Mouse (Mus musculus) myocyte (in vitro differentiated cells): ENCODE results near the gene Hrh2. TPM values are rescaled to one million over a fixed set of nuclear protein-coding genes. Genes with fewer than 3 reads are reported as not detected.

Experiments used
- H3K27me3 ChIP-seq: one replicate; pipeline ENCODE4 v1.6.1; 2011; ENCODE audit not compliant: control insufficient read depth, insufficient read depth, insufficient read length
- H3K36me3 ChIP-seq: one replicate; pipeline ENCODE4 v1.6.1; 2011; ENCODE audit not compliant: control insufficient read depth, insufficient read depth
- H3K4me2 ChIP-seq: one replicate; pipeline ENCODE4 v1.6.1; 2011; ENCODE audit warnings: low read depth, control low read depth
- H3K4me3 ChIP-seq: one replicate; pipeline ENCODE4 v1.5.1; 2011; ENCODE audit warnings: mild to moderate bottlenecking, control low read depth, moderate library complexity
- H3K79me2 ChIP-seq: one replicate; pipeline ENCODE4 v1.6.1; 2011; ENCODE audit not compliant: control insufficient read depth, insufficient read depth
- H3ac ChIP-seq: one replicate; pipeline ENCODE4 v1.6.1; 2011; ENCODE audit not compliant: control insufficient read depth, insufficient read length
- CEBPB ChIP-seq: IDR thresholded peaks from 2 replicates; pipeline ENCODE4 v1.6.1; 2011; ENCODE audit warnings: mild to moderate bottlenecking, moderate library complexity; ENCODE audit not compliant: poor library complexity, insufficient read depth, severe bottlenecking
- E2F4 ChIP-seq: IDR thresholded peaks from one replicate; pipeline ENCODE4 v1.6.1; 2011; ENCODE audit warnings: mild to moderate bottlenecking, control low read depth, moderate library complexity; ENCODE audit not compliant: insufficient read depth
- MAX ChIP-seq: IDR thresholded peaks from one replicate; pipeline ENCODE4 v1.6.1; 2011; ENCODE audit warnings: low read depth, mild to moderate bottlenecking, control low read depth
- MYOD1 ChIP-seq, 3 experiments: IDR thresholded peaks; one replicate each; pipeline ENCODE4 v1.6.1; 2011; ENCODE audit warnings: control low read depth in 2 of 3, low read depth in 2 of 3, mild to moderate bottlenecking in 2 of 3, moderate library complexity in 1 of 3; ENCODE audit not compliant: insufficient read length in 2 of 3, control insufficient read depth in 1 of 3
- MYOG ChIP-seq, 3 experiments: IDR thresholded peaks; one replicate each; pipeline ENCODE4 v1.6.1; 2011; ENCODE audit warnings: control low read depth in 2 of 3, low read depth in 2 of 3, mild to moderate bottlenecking in 2 of 3; ENCODE audit not compliant: insufficient read length in 2 of 3, control insufficient read depth in 1 of 3, insufficient read depth in 1 of 3
- POLR2A ChIP-seq: IDR thresholded peaks from one replicate; pipeline ENCODE4 v1.6.1; 2011; ENCODE audit warnings: low read depth, mild to moderate bottlenecking, control low read depth, moderate library complexity; ENCODE audit not compliant: insufficient read length
- POLR2AphosphoS2 ChIP-seq: IDR thresholded peaks from one replicate; pipeline ENCODE4 v1.6.1; 2011; ENCODE audit warnings: low read depth, control low read depth; ENCODE audit not compliant: insufficient read length
- REST ChIP-seq: IDR thresholded peaks from one replicate; pipeline ENCODE4 v1.6.1; 2011; ENCODE audit warnings: mild to moderate bottlenecking, control low read depth, moderate library complexity; ENCODE audit not compliant: insufficient read depth, insufficient read length
- SRF ChIP-seq: IDR thresholded peaks from one replicate; pipeline ENCODE4 v1.6.1; 2011; ENCODE audit warnings: low read depth; ENCODE audit not compliant: control insufficient read depth, insufficient read length
- TCF12 ChIP-seq: IDR thresholded peaks from one replicate; pipeline ENCODE4 v1.6.1; 2011; ENCODE audit warnings: mild to moderate bottlenecking, control low read depth; ENCODE audit not compliant: poor library complexity, insufficient read depth, severe bottlenecking
- TCF3 ChIP-seq: IDR thresholded peaks from one replicate; pipeline ENCODE4 v1.6.1; 2011; ENCODE audit warnings: low read depth, control low read depth; ENCODE audit not compliant: insufficient read length
- USF1 ChIP-seq: IDR thresholded peaks from one replicate; pipeline ENCODE4 v1.6.1; 2011; ENCODE audit warnings: low read depth, mild to moderate bottlenecking, control low read depth, moderate library complexity
- polyA plus RNA-seq: library from polyadenylated mRNA; unstranded; fragments of >200 nt; fragmentation: generic; extraction: Trizol; gene quantifications from one replicate; pipeline ENCODE4 v1.2.1, GENCODE M21; 2012; ENCODE audit warnings: missing spikeins

Hrh2 gene
- polyA plus RNA-seq, 1 experiment, result not detected

DNA sequence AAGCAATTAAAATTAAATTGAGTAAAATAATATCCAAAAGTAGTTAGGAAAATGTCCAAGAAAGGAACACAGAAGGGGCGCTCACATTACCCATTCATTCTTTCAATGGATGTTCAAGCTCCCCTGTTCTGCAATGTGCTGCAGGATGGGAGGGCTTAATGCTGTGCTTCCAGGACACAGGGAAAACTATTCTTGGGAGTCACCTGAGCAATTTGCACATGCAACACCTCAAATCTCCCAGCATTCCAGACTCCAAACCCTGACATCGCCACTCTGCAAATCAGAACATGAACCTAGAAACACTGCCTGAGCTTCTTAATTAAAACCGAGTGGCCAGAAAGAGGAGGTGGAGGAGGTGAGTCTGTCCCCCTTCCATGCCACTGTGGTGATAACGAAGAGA lies 10.0 kb upstream of the Hrh2 start:
- H3K4me3 ChIP-seq, result no peak overlapping the region
- H3K36me3 ChIP-seq, result no peaks in the 10 kb centered on the region
- no peaks in the 10 kb centered on the region for H3K79me2 ChIP-seq
- no peak for TF ChIP-seq E2F4
- no peak for TF ChIP-seq POLR2A
- TF ChIP-seq TCF12, result no peak
- no peak for TF ChIP-seq CEBPB
- no peak for TF ChIP-seq MYOD1 (IDR thresholded peaks at IDR 0.05; ENCODE audit: control insufficient read depth in 1 of 3, insufficient read length in 2 of 3, low read depth in 2 of 3)
- TF ChIP-seq SRF, result no peak
- TF ChIP-seq USF1, result no peak
- no peak for TF ChIP-seq MAX
- TF ChIP-seq MYOG (IDR thresholded peaks at IDR 0.05; ENCODE audit: control insufficient read depth in 1 of 3, insufficient read depth in 1 of 3, insufficient read length in 2 of 3, low read depth in 2 of 3), result no peak
- TF ChIP-seq REST, result no peak
- TF ChIP-seq POLR2AphosphoS2, result no peak
- no peak for TF ChIP-seq TCF3
- H3ac ChIP-seq, result no peak overlapping the region
- H3K27me3 ChIP-seq, result peaks cover 7% of the 10 kb centered on the region
- no peak overlapping the region for H3K4me2 ChIP-seq

DNA sequence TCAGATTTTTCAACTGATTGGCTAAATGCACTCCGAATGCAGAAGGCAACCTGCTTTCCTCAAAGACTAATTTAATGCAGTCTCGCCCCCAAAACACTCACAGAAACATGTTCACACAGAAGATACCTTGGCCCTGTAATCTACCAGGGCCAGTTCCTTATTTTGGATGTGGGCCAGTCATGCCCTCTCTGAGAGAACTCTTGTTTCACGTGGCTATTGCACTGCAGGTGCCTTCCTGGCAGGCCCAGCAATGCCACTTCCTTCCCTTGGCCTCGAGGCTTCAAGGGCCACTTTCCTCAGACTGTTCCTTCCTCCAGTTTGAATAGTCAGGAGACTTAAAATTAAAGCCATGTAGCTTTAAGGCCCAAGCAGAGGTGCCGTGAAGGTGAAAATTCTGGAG lies 5.5 kb upstream of the Hrh2 start:
- Histone ChIP-seq H3K36me3 (no peaks in the 10 kb centered on the region), H3K79me2 (no peaks in the 10 kb centered on the region), H3K4me2 (no peak overlapping the region), H3ac (no peak overlapping the region), H3K4me3 (no peak overlapping the region), H3K27me3 (peaks cover 29% of the 10 kb centered on the region)
- TF ChIP-seq SRF, result no peak
- TF ChIP-seq POLR2AphosphoS2, result no peak
- TF ChIP-seq TCF12, result no peak
- no peak for TF ChIP-seq USF1
- no peak for TF ChIP-seq POLR2A
- no peak for TF ChIP-seq MYOG (IDR thresholded peaks at IDR 0.05; ENCODE audit: control insufficient read depth in 1 of 3, insufficient read depth in 1 of 3, insufficient read length in 2 of 3, low read depth in 2 of 3)
- no peak for TF ChIP-seq E2F4

DNA sequence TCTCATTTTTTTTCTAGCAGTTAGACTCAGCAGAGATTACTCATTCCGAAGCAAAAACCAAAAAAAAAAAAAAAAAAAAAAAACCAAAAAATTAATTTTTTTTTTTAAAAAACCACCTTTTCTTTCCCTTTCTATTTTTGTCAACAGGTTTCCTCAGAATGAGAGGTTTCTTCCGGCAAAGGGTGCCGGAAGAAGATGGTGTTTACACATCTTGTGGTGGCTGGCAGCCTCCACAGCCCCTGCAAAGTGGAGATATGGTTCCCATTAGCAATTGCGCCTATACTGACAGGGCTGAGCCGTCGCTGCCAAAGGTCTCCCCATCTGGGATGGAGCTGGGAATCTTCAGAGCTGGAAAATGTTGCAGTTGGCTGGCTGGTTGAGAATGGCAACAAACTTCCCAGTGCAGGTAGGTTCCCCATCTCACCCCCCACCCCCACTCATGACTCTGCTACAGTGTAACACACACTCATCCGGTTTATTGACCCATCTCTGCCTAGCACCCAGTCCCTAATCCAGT lies 3.7 kb upstream of the Hrh2 start:
- Histone ChIP-seq H3K4me2 (no peak overlapping the region), H3K27me3 (peaks cover 41% of the 10 kb centered on the region), H3K79me2 (no peaks in the 10 kb centered on the region), H3ac (no peak overlapping the region), H3K4me3 (no peak overlapping the region), H3K36me3 (no peaks in the 10 kb centered on the region)
- no peak for TF ChIP-seq E2F4
- no peak for TF ChIP-seq REST
- TF ChIP-seq TCF12, result no peak
- TF ChIP-seq POLR2AphosphoS2, result no peak
- no peak for TF ChIP-seq MAX
- TF ChIP-seq MYOD1 (IDR thresholded peaks at IDR 0.05; ENCODE audit: control insufficient read depth in 1 of 3, insufficient read length in 2 of 3, low read depth in 2 of 3), result no peak
- no peak for TF ChIP-seq CEBPB
- no peak for TF ChIP-seq MYOG (IDR thresholded peaks at IDR 0.05; ENCODE audit: control insufficient read depth in 1 of 3, insufficient read depth in 1 of 3, insufficient read length in 2 of 3, low read depth in 2 of 3)
- no peak for TF ChIP-seq SRF
- TF ChIP-seq USF1, result no peak
- TF ChIP-seq TCF3, result no peak
- TF ChIP-seq POLR2A, result no peak

- TF ChIP-seq SRF (no peak), E2F4 (no peak), USF1 (no peak), TCF3 (no peak), MAX (no peak), REST (no peak), POLR2A (no peak), MYOD1 (IDR thresholded peaks at IDR 0.05; ENCODE audit: control insufficient read depth in 1 of 3, insufficient read length in 2 of 3, low read depth in 2 of 3) (no peak), TCF12 (no peak), MYOG (IDR thresholded peaks at IDR 0.05; ENCODE audit: control insufficient read depth in 1 of 3, insufficient read depth in 1 of 3, insufficient read length in 2 of 3, low read depth in 2 of 3) (no peak), CEBPB (no peak), POLR2AphosphoS2 (no peak)
- no peak overlapping the region for H3ac ChIP-seq
- no peaks in the 10 kb centered on the region for H3K36me3 ChIP-seq
- H3K27me3 ChIP-seq, result peaks cover 41% of the 10 kb centered on the region
- H3K79me2 ChIP-seq, result no peaks in the 10 kb centered on the region
- no peak overlapping the region for H3K4me3 ChIP-seq
- no peak overlapping the region for H3K4me2 ChIP-seq
Observed at GRCm38 (mm10) chr13:54189896-54190295, 2.0 kb upstream of the Hrh2 start.

GRCm38 (mm10) chr13:54191181-54191580 lies 748 bp upstream of the Hrh2 start:
- Histone ChIP-seq H3K79me2 (no peaks in the 10 kb centered on the region), H3K4me2 (no peak overlapping the region), H3ac (no peak overlapping the region), H3K27me3 (peaks cover 41% of the 10 kb centered on the region), H3K36me3 (no peaks in the 10 kb centered on the region), H3K4me3 (no peak overlapping the region)
- no peak for TF ChIP-seq MYOD1 (IDR thresholded peaks at IDR 0.05; ENCODE audit: control insufficient read depth in 1 of 3, insufficient read length in 2 of 3, low read depth in 2 of 3)
